Mouse (Mus musculus) layer of hippocampus, adult 9-10 months (tissue): ENCODE data around the gene Trank1.

ENCODE experiments used
- DNase-seq: peaks from one replicate; pipeline ENCODE4 v3.0.0; 2022; ENCODE audit warnings: low spot score

The Trank1 gene

DNA sequence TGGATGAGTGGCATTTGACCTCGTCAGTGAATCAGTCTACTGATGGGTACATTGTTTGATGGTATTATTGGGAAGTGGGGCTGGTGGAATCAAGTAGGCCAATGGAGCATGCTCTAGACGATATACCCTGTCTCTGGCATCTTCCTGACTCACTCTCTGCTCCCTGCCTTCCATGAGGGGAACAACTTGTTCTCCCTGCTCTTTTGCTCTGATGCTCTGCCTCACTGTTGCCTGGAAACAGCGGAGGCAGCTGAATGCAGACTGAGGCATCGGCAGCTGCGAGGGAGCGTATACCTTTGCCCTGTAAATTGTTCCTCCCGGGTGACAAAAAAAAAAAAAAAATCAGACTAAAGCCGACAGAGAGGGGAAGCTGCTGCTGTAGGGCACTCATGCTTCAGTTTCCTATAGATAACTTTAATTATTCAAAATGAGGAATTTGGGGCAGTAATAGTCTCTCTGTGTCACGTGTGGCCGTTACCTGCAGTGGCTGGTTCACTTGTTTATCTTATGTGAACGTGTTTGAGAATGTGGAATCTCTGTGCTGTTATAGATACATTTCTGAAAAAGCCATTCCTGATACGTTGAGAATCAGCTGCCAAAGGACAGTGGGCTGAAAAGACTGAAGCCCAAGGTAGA is 9.2 kb upstream of the Trank1 start:
- DNase-seq: no peak

DNA sequence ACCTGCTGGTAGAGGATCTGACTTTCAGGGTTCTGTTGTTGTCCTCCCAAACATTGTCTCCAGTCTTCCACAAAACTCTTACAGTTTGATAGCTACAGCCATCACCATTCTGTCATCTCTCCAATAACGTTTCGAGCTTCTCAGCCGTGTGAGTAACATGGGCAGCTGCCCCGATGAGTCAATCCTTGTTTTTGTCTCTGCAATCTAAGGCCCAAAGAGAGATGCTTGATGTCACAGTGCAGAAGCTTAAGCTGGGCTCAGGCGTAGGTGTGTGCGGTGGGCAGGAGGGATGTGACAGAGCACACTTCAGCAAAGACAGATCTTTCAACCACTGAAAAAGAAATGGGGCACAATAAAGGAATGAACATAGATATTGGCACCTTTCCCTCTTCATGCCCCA is 7.5 kb upstream of the Trank1 start:
- DNase-seq: no peak

DNA sequence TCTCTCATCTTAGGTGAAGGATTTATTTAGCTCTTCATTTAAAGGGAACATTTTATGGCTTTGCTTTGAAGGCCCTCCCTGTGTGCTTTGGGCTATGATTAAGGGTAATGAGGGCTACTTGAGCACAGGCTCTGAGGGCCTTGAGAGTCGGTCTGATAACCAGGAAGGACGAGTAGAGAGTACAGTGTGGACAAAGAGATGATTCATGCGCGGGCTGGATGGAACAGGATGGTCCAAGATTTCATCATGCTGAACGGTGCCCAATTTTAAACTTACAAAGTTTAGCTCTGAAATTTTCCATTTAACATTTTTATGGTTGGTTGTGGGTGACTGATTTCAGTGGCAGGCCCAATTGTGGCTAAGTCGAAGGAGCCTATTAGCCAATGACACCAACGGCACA is 5.4 kb upstream of the Trank1 start:
- no peak for DNase-seq

DNA sequence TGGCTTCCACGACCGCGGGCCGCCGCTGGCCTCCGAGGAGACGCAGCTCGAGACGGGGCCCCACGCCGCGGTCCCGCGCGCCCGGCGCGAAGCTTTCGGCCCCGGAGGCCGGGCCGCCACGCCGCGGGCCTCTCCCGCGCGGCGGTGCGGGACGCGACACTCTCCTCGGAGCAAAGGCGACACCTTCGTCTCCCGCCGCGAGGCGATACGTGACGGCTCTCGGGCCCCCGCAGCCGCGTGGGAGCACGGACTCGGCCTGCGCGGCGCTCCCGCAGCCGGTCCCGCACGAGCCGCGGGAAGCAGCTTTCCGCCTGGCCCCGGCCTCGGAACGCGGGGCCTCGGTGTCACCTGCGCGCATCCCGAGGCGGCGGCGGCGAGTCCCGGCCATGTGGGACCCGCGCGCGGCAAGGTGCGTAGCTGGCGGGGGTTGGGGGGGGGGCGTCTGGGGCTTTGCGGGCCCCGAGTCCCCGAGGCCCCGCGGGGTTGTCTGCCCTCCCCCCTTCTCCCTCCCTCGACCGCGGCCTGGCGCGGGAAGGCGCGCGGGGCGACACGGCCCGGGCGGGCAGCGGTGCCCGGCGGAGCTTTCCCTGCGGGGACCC is 403 bp downstream of the Trank1 start:
- DNase-seq: no peak

DNA sequence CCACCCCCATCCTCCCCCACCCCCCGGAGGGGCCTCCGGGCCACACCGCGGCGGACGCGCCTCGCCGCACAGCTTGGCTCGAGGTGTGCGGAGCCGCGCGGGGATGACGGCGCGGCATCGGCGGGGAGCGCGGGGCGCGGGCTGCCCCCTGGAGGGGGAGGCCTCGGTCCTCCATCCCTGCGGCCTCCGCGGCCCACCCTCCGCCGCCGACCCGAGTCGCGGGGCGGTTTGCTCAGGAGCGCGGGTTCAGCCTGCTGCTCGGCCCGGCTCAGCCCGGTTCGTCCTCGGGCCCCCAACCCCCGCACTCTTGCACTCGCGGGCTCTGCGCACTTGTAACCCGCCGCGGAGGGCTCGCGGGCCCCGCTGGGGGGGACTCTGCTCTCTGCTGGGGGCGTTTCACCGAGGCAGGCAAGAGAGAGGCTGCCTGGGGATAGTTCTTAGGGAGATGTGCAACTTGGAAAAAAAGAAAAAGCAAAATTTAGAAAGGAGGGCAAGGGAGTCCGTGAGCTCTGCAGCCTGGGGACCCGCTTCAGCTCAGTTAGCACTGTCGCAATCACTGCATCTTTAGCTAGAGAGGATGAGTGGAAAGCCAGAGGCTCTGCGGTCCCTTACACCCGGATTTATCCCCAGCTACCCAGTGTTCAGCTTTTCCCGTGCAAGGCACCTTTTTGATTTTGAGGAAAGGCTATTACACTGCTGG is 1.1 kb downstream of the Trank1 start:
- DNase-seq: no peak

DNA sequence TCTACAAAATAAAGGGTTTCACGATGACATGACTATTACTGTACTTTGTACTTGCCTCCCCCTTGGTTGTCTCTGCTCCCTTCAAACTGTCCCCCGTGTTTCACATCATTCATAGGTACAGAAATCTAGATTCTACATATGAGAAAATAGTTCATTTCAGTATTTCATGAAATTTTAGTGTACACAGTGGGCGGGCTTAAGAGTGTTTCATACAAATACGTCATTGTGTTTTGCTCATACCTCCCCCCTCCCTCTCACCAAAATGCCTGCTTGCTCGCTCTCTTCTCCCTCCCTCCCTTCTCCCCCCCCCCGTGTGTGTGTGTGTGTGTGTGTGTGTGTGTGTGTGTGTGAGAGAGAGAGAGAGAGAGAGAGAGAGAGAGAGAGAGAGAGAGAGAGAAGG is 1.8 kb downstream of the Trank1 start:
- no peak for DNase-seq

DNA sequence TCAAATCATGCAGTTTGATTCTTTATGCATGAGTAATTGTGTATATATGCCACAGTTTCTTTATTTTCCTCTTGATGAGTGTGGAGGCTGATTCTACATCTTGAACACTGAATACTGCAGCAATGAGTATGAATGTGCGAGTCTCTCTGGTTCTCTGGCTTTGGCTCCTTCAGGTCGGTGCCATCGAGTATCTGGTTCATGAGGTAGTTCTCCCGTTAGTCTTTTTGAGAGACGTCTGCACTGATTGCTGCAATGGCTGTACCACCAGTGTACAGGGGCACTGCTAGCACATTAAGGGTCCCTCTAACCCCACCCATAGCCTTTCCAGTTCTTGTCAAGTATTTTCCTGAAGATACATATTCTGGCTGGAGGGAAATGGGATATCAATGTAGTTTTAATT is 2.3 kb downstream of the Trank1 start:
- DNase-seq: no peak

DNA sequence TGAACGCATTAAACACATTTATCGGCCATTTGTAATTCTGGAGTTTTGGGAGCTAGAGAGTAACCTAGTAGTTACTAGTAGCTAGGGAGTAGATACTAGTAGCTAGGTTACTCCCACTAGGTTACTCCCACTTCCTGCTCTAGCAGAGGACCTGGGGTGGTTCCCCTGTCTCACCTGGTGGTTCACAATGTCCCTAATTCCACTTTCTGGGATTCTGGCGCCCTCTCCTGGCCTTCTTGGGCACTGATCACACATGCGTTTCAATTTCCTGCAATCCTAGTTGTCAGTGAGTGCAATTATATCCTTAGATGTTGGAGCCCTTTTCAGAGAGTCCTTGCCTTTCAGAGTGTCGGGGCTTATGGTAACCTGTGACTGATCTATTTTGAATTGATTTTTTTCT is 2.7 kb downstream of the Trank1 start:
- DNase-seq: no peak

DNA sequence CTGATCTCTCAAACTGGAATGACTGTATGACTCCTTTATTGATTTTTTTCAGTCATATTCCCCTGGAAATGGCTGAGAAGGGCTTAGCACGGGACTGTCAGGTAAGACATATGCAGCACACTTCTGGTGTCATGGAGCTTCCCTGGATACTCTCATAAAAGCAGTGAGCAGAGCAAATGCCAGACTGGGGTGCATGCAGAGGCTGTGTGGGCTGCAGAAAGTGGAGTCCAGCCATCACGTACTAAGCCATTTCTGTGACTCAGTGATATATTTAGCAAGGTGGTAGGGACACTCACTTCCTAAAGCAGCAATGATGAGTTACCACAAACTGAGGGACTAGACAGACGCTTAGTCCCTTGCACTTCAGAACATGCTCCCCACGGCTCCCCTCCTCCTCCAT is 9.4 kb downstream of the Trank1 start:
- no peak for DNase-seq

DNA sequence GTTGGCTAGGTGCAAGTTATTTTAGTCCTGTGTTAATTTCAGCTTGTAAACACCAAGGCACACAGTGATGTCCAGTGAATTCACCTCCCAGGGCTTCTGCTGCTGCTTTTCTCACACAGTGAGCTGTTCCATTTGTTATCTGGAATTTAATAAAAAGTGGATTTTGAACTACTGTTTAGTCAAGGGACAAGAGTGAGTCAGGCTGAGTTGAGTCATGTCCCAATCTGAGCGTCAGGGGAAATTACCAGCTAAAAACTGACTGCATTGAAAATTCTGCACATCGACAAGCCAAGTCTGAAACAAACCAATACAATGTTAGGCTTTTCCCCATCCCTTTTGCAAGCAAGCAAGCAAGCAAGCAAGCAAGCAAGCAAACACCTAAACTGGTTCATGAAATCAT is 13.3 kb downstream of the Trank1 start:
- no peak for DNase-seq

DNA sequence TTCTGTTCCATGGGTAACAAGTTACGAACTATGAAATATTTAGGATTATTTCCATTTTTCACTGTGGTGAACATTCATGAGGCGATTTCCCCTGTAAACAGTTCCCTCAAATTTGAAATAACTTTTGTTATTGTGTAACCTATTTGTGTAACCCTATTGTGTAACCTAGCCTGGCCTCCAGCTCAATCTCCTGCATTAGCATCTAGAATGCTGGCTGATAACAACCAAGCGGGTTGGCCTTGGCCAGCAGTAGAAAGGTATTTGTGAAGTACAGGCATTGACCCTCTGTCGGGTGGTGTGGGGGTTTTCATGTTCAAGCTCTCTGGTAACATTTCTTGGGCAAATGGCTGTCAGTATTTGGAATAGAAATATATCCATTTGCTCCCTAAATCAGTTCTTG is 18.3 kb downstream of the Trank1 start:
- no peak for DNase-seq

DNA sequence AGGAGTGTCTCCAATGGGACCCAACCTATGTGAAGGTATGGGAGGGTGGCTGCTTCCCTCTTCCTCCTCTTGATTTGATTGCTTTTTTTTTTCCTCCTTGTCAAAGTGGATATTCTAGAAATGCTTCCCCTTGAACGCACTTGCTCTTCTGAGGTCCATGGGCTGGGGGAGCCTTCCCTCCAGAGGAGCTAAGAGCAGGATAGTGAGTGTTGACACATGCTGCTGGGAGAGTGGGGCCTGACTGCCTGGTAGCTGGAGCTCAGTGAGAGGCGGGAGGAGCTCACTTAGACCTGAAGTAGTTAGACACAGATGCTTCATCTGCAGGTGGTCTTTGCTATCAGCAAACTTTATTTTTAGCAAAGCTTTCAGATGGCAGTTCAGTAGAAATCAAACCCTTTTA is 22.3 kb downstream of the Trank1 start:
- DNase-seq: no peak

DNA sequence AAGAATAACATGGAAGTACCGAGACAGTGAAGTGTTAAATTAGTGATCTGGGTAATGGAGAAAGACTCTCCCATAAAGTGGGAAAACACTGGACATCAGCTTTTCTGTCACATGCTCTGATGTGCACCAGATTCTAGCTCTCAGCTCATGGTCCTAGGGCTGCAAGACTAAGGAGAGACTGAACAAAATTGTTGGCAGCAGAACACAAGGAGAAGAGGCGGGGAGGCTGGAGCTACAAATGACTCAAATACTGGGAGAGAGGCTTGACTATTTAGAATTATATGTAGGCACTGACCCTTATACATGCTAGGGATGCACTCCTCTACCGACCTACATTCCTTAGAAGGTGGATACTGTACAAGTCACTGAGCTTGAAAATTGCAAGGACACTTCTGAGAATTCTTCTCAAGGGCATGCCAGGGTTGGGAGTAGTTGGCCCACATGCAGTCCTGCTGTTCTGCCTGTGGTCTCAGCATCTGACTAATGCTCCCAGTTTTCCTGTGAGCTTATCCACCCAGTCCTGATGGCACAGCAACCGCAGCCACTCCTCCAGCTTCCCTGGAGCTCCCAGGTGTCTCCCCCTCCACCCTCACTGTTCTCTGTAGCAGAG is 23.1 kb downstream of the Trank1 start:
- no peak for DNase-seq

DNA sequence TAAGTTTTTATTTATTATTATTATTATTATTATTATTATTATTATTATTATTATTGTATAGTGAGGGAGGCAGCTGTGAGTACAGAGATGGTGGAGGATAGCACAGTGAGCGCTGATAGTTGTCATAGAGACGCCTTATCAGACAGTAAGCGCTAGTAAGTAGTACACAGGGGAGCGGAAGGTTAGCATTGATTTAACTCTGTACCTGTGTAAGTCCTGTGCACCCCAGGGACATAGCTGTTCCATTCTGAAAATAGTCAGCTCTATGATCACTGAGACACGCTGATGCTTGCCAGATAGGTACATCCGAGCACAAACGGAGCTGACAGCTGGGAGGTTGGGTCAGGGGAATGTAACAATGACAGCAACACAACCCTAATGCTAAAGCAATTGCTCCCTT is 39.7 kb downstream of the Trank1 start:
- no peak for DNase-seq

DNA sequence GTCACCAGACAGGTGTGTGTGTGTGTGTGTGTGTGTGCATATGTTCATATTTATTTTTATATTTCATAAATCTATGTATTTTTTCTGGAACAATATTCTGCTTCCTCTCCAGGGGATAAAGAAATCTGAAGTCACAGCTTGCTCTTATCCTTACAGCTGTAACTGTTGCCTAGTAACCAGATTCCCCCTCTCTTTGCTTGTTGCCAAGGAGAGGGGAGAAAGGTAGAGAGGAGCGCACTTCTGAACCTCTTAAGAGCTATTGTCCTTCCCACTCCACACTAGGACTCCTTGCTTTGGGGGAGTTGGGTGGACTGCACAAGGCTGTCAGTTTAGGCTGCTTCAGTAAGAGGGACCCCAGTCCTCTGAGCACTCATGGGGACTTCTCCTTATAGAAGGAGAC is 40.1 kb downstream of the Trank1 start:
- DNase-seq: no peak

DNA sequence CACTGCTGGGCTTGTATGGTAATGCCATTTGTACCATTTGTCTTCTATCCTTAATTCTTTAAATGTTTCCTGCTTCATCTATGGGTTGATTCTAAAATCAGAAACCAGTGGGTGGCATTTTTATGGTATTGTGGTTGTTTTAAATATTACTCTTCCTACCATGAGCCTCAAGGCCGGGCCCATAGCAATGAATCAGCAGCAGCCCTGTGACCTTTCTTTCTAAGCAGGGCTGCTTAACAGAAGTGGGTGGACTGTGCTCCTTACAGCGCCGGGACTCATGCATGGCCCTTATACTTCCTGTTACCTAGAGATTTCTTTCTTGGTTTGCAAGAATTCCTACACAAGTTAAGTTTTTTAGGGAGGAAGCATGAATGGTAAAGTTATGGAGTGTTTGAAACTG is 41.1 kb downstream of the Trank1 start:
- DNase-seq: no peak

DNA sequence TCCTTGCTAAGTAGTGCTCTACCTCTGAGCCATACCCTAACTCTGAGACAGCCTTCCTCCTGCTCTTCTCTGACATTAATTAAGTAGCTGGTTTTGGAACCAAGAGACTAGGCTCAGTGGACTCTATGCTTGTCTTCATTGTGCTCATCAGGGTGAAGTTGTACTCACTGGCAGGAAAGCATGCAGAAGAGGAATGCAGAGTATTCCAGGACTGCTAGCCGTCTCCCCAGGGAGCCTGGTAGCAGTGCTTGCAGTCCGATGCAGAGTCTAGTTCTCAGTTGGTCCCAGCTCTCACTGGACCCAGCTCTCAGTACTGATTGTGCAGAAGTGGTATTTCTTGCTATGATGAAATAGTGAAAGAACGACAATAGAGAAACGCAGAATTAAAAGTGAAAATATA is 43.5 kb downstream of the Trank1 start:
- DNase-seq: no peak

DNA sequence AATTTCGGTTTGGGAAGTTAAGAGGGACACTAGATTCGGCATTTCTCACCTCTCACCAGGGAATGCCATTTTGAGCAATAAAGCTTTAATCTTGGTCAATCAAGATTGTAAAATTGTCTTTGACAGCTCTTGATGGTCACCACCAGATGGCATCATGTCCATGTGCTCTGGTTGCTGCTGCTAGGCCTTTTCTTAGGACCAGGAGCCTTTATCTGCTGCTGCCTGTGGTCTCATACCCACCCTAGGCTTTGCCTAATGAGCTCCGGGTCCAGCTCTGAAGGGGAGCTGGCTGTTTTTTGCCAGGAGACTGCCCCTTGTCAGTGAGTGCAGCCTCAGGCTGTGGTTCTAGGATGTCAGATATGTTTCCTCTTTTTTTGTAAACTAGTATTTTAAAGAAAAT is 44.8 kb downstream of the Trank1 start:
- DNase-seq: no peak

DNA sequence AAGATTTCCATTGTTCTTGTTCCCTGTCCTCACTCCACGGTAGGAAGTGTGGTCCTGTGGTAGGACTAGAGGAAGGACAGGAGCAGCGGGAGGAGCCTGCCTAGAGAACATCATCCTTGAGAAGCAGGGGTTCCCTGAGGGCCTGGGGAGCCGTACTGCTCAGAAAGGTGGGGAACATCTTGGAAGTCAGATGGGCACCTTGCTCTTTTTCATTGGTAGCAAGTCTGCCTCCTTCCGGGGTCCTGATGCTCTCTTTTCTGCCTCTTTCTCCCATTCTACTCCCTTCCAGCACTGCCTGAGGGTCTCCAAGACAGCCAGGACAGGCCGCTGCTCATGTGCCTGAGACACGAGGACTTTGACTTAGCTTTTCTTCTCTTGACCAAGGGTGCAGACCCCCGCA is 52.1 kb downstream of the Trank1 start:
- no peak for DNase-seq

DNA sequence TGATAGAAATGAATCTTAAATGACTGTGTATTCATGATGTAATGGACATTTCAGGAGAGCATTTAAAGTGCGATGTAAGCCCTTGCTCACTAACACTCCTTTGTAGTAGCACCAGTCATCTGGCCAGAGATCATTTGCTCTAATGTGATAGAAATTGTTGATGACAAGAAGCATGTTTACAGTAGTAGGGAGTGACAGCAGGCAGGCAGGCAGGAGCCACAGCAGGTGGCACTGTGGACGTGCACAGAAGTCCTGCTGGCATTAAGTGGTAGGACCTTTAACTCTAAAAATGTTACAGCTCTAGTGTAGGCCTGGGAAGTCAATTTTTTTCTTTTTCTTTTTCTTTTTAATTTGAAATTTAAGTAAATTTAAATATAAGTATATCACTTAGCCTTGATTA is 56.2 kb downstream of the Trank1 start:
- DNase-seq: no peak

DNA sequence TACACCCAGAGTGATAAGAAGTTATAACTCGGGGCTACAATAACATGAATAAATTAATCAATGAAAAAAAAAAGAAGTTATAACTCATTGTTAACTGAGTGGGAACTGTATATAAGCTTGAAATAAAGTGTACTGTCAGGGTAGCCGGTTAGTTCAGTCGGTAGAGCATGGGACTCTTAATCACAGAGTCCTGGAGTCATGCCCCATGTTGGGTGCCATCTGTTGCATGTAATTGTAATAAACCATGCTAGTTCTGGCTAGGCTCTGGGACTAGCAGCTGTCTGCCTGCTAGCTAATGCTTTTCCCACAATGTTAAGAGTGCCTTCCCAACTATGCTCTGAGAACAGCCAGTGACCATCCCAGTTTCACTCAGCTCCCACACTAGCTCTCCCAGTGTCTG is 60.5 kb downstream of the Trank1 start:
- no peak for DNase-seq

DNA sequence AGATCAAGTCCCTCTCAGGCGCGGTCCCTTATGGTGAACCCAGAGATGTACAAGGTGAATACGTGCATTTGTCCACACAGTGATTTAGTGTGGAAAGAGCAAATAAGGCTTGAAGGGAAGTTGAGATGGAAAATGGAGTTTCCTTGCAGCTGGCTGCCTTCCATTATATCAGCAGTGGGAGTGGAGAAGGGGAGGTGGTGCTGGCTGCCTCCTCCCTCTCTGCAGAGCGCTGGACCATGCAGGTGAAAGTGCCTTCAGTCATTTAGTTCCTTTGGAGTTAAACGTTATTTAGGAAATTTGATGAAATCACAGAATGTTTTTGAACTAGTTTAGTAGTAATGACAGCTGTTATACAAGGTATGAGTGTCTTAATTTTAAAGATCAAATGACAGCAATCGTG is 66.3 kb downstream of the Trank1 start:
- DNase-seq: no peak
